Mouse (Mus musculus) embryo, embryonic 11 days (tissue): ENCODE results near the gene Olfr1242.

Experiments used
- DNase-seq: peaks from one replicate; pipeline ENCODE4 v3.0.0-alpha.2; 2015

Olfr1242 gene

GRCm38 (mm10) chr2:89498235-89498634 is at the start of gene Olfr1242:
Gene Olfr1242 (minus strand): TSS chr2:89498335.
- DNase-seq, result no peak

GRCm38 (mm10) chr2:89544516-89544915 is 46.4 kb upstream of the Olfr1242 start:
- peak; percentile 2 for DNase-seq

- DNase-seq, result no peak
Measured at GRCm38 (mm10) chr2:89539923-89540322, 41.8 kb upstream of the Olfr1242 start.

- no peak for DNase-seq
Measured at GRCm38 (mm10) chr2:89531387-89531786, 33.3 kb upstream of the Olfr1242 start, which contains the start of gene Olfr1243. Gene Olfr1243 (minus strand): TSS chr2:89531487.

- DNase-seq, result no peak
Measured at GRCm38 (mm10) chr2:89487026-89487425, 11.1 kb downstream of the Olfr1242 start, which contains the start of gene Olfr1241. Gene Olfr1241 (minus strand): TSS chr2:89487126.

- no peak for DNase-seq
Measured at GRCm38 (mm10) chr2:89442900-89443299, 55.2 kb downstream of the Olfr1242 start, which contains the start of gene Olfr1240. Gene Olfr1240 (minus strand): TSS chr2:89443000.
